Comparison of ENCODE assay signal across 10 mouse cellular contexts in genomic region chr5:118297338-118297746, GRCm38 (mm10). TPM values are rescaled to one million over a fixed set of nuclear protein-coding genes. Genes with fewer than 3 reads are reported as not detected.
DNase-seq lines count a peak whose midpoint lies in the region; ATAC-seq and TF ChIP-seq lines count a peak whose summit lies in the region.
"Had no signal": no experiment of that assay in that cellular context is flagged by ENCODE, and none has a peak within 500 bp of the region (broad histone marks: within the 10 kb centered on the region; RNA-seq: fewer than 3 reads in every experiment).

No protein-coding gene starts in this region.

- no peak overlapping the region for H3K4me3 ChIP-seq in hindbrain, embryonic 10.5 days
- no peak overlapping the region for H3K4me3 ChIP-seq in hindbrain, embryonic 12.5 days
- no peak overlapping the region for H3K4me3 ChIP-seq in embryonic facial prominence, embryonic 15.5 days (replicated peaks)
- H3K4me3 ChIP-seq in kidney, postnatal 0 days (replicated peaks; ENCODE audit: low read depth, low read length): no peak overlapping the region
- H3K4me3 ChIP-seq in neural tube, embryonic 12.5 days: no peak overlapping the region

- H3K9ac ChIP-seq in hindbrain, embryonic 12.5 days: no peak overlapping the region
- no peak overlapping the region for H3K9ac ChIP-seq in embryonic facial prominence, embryonic 15.5 days
- no peak overlapping the region for H3K9ac ChIP-seq in kidney, postnatal 0 days (ENCODE audit: low read depth, low read length)
- H3K9ac ChIP-seq in neural tube, embryonic 12.5 days: no peak overlapping the region

- H3K36me3 ChIP-seq in hindbrain, embryonic 10.5 days: no peaks in the 10 kb centered on the region
- H3K36me3 ChIP-seq in hindbrain, embryonic 12.5 days: no peaks in the 10 kb centered on the region
- H3K36me3 ChIP-seq in embryonic facial prominence, embryonic 15.5 days: no peaks in the 10 kb centered on the region
- H3K36me3 ChIP-seq in kidney, postnatal 0 days (ENCODE audit: insufficient read depth, low read length): no peaks in the 10 kb centered on the region
- H3K36me3 ChIP-seq in neural tube, embryonic 12.5 days: no peaks in the 10 kb centered on the region

- DNase-seq in hindbrain, embryonic 10.5 days (ENCODE audit: low spot score): peak; percentile 7
- DNase-seq in kidney, postnatal 0 days (ENCODE audit: low spot score): peak; percentile 86
- no peak for DNase-seq in lung, postnatal 10 days
- no peak for DNase-seq in right cerebral cortex, postnatal 36 days (ENCODE audit: low spot score in 2 of 2)

- no peak for ATAC-seq in hindbrain, embryonic 12.5 days (ENCODE audit: low FRiP score)
- no peak for ATAC-seq in embryonic facial prominence, embryonic 15.5 days (ENCODE audit: insufficient number of reproducible peaks, low FRiP score, low TSS enrichment, low read depth)
- peak; percentile 79 for ATAC-seq in kidney, postnatal 0 days (replicated peaks; ENCODE audit: low FRiP score, low read depth)
- ATAC-seq in neural tube, embryonic 12.5 days (ENCODE audit: low FRiP score, low read depth): peak; percentile 57; the same call in 1 of the 2 replicates
- ATAC-seq in megakaryocyte-erythroid progenitor cell, adult 5-6 weeks (replicated peaks; ENCODE audit: low FRiP score, low TSS enrichment, poor library complexity, severe bottlenecking): no peak

- TF ChIP-seq CTCF in kidney, postnatal 0 days (IDR thresholded peaks at IDR 0.05; ENCODE audit: low read depth): no peak

- no peak overlapping the region for H3K4me2 ChIP-seq in hindbrain, embryonic 12.5 days (replicated peaks)
- no peak overlapping the region for H3K4me2 ChIP-seq in embryonic facial prominence, embryonic 15.5 days (replicated peaks)
- H3K4me2 ChIP-seq in kidney, postnatal 0 days (ENCODE audit: low read length): no peak overlapping the region; the same call in 1 of the 2 replicates
- peak overlapping the region; percentile 18 for H3K4me2 ChIP-seq in neural tube, embryonic 12.5 days (replicated peaks)
- H3K4me2 ChIP-seq: liver, embryonic 11.5 days had no signal

- H3K9me3 ChIP-seq in hindbrain, embryonic 10.5 days: no peaks in the 10 kb centered on the region
- H3K9me3 ChIP-seq in hindbrain, embryonic 12.5 days (replicated peaks): no peaks in the 10 kb centered on the region
- H3K9me3 ChIP-seq in embryonic facial prominence, embryonic 15.5 days (replicated peaks): no peaks in the 10 kb centered on the region
- no peaks in the 10 kb centered on the region for H3K9me3 ChIP-seq in kidney, postnatal 0 days (replicated peaks; ENCODE audit: low read length)
- H3K9me3 ChIP-seq in neural tube, embryonic 12.5 days: no peaks in the 10 kb centered on the region

- H3K27me3 ChIP-seq in hindbrain, embryonic 10.5 days (ENCODE audit: insufficient read depth, poor library complexity, severe bottlenecking): peaks cover 17% of the 10 kb centered on the region; the same call in 1 of the 2 replicates
- H3K27me3 ChIP-seq in hindbrain, embryonic 12.5 days: no peaks in the 10 kb centered on the region
- H3K27me3 ChIP-seq in embryonic facial prominence, embryonic 15.5 days: no peaks in the 10 kb centered on the region
- no peaks in the 10 kb centered on the region for H3K27me3 ChIP-seq in kidney, postnatal 0 days (ENCODE audit: insufficient read depth, low read length)
- no peaks in the 10 kb centered on the region for H3K27me3 ChIP-seq in neural tube, embryonic 12.5 days (replicated peaks)

- 30% methylated on average over 12 of the region's 12 CpGs for WGBS in hindbrain, embryonic 10.5 days
- 27% methylated on average over 12 of the region's 12 CpGs for WGBS in hindbrain, embryonic 12.5 days
- 35% methylated on average over 12 of the region's 12 CpGs for WGBS in embryonic facial prominence, embryonic 15.5 days
- 14% methylated on average over 12 of the region's 12 CpGs for WGBS in kidney, postnatal 0 days
- 15% methylated on average over 12 of the region's 12 CpGs for WGBS in neural tube, embryonic 12.5 days

- peaks cover 27% of the 10 kb centered on the region for H3K4me1 ChIP-seq in hindbrain, embryonic 10.5 days (replicated peaks)
- peaks cover 33% of the 10 kb centered on the region for H3K4me1 ChIP-seq in hindbrain, embryonic 12.5 days
- H3K4me1 ChIP-seq in embryonic facial prominence, embryonic 15.5 days: peaks cover 48% of the 10 kb centered on the region
- 0 out of 2 replicates have a peak, but pooled peaks cover 3% of the 10 kb centered on the region for H3K4me1 ChIP-seq in kidney, postnatal 0 days (replicated peaks; ENCODE audit: insufficient read depth, low read length)
- H3K4me1 ChIP-seq in neural tube, embryonic 12.5 days: peaks cover 43% of the 10 kb centered on the region

- H3K27ac ChIP-seq in hindbrain, embryonic 10.5 days: 0 out of 2 replicates have a peak overlapping the region, but pooled peaks have one; percentile 41
- H3K27ac ChIP-seq in hindbrain, embryonic 12.5 days: no peak overlapping the region; the same call in 1 of the 2 replicates
- 0 out of 2 replicates have a peak overlapping the region, but pooled peaks have one; percentile 0 for H3K27ac ChIP-seq in embryonic facial prominence, embryonic 15.5 days (replicated peaks)
- no peak overlapping the region for H3K27ac ChIP-seq in kidney, postnatal 0 days
- H3K27ac ChIP-seq in neural tube, embryonic 12.5 days: no peak overlapping the region

RNA-seq across cellular contexts. Expression of gene 2410131K14Rik, which starts 52.3 kb away (rescaled TPM):
- polyA plus RNA-seq in hindbrain, embryonic 10.5 days (2016; fragmentation: Nextera tagmentation; extraction: Ambion mirVana): 11.3 and 12.3 TPM in 2 replicates
- polyA plus RNA-seq in hindbrain, embryonic 12.5 days (2016; fragmentation: Nextera tagmentation; extraction: Ambion mirVana): 12.9 and 13.4 TPM in 2 replicates
- 9.5 and 10.6 TPM in 2 replicates for polyA plus RNA-seq in embryonic facial prominence, embryonic 15.5 days (2015; fragmentation: Nextera tagmentation; extraction: Ambion mirVana)
- 7.7 TPM in 2 replicates for polyA plus RNA-seq in kidney, postnatal 0 days (2015; fragmentation: Nextera tagmentation; extraction: Ambion mirVana)
- polyA plus RNA-seq in neural tube, embryonic 12.5 days (2016; fragmentation: Nextera tagmentation; extraction: Ambion mirVana): 13.8 and 14.4 TPM in 2 replicates
- 0.92 and 1.0 TPM in 2 replicates for total RNA-seq in megakaryocyte-erythroid progenitor cell, adult 5-6 weeks (2014; fragmentation: Nextera tagmentation)
- 1.4 and 2.1 TPM in 2 replicates for total RNA-seq in megakaryocyte-erythroid progenitor cell, adult 5-6 weeks (2017)

RNA-seq across cellular contexts. Expression of gene Rnft2, which starts 52.4 kb away (rescaled TPM):
- polyA plus RNA-seq in hindbrain, embryonic 10.5 days (2016; fragmentation: Nextera tagmentation; extraction: Ambion mirVana): 4.9 and 7.4 TPM in 2 replicates
- 9.4 and 11.0 TPM in 2 replicates for polyA plus RNA-seq in hindbrain, embryonic 12.5 days (2016; fragmentation: Nextera tagmentation; extraction: Ambion mirVana)
- polyA plus RNA-seq in embryonic facial prominence, embryonic 15.5 days (2015; fragmentation: Nextera tagmentation; extraction: Ambion mirVana): 3.5 and 4.3 TPM in 2 replicates
- polyA plus RNA-seq in kidney, postnatal 0 days (2015; fragmentation: Nextera tagmentation; extraction: Ambion mirVana): 1.6 TPM in 2 replicates
- polyA plus RNA-seq in neural tube, embryonic 12.5 days (2016; fragmentation: Nextera tagmentation; extraction: Ambion mirVana): 9.6 and 11.3 TPM in 2 replicates
- total RNA-seq in megakaryocyte-erythroid progenitor cell, adult 5-6 weeks (2014; fragmentation: Nextera tagmentation): not detected in 2 replicates
- not detected in 2 replicates for total RNA-seq in megakaryocyte-erythroid progenitor cell, adult 5-6 weeks (2017)
- total RNA-seq: hematopoietic stem cell, adult 5-6 weeks had no signal

Comparison
In these comparisons a context has a peak if more than half of its experiments do, and no peak if none do; other contexts are left out.
1. H3K27ac ChIP-seq: peak in hindbrain, embryonic 10.5 days (single experiment) and embryonic facial prominence, embryonic 15.5 days (single experiment); none in hindbrain, embryonic 12.5 days (single experiment), kidney, postnatal 0 days (single experiment) and neural tube, embryonic 12.5 days (single experiment).
2. DNase-seq: peak in hindbrain, embryonic 10.5 days (single experiment) and kidney, postnatal 0 days (single experiment); none in lung, postnatal 10 days (single experiment) and right cerebral cortex, postnatal 36 days (0 of 2).
3. ATAC-seq: peak in kidney, postnatal 0 days (single experiment) and neural tube, embryonic 12.5 days (single experiment); none in hindbrain, embryonic 12.5 days (single experiment), embryonic facial prominence, embryonic 15.5 days (single experiment) and megakaryocyte-erythroid progenitor cell, adult 5-6 weeks (single experiment).